Mouse (Mus musculus) small intestine, adult 2 months (tissue): ENCODE measurements at regions not wholly inside any gene's neighbourhood (a gene's known extent, or its start where the extent isn't known, plus 50 kb on each side); places are given as distances from the start of the nearest gene placed in this dataset.

ENCODE experiments used
- H3K27ac ChIP-seq: fragments of 200-500 bp; 2 replicates; pipeline ENCODE4 v1.5.1; 2012; ENCODE audit warnings: low read depth, low read length, control low read depth, inconsistent platforms; ENCODE audit not compliant: insufficient read depth
- H3K27me3 ChIP-seq: fragments of 200-500 bp; 2 replicates; pipeline ENCODE4 v1.6.1; 2012; ENCODE audit warnings: mild to moderate bottlenecking, moderate library complexity, low read length, inconsistent platforms; ENCODE audit not compliant: control insufficient read depth, insufficient read depth
- H3K36me3 ChIP-seq: fragments of 200-500 bp; 2 replicates; pipeline ENCODE4 v1.6.1; 2012; ENCODE audit warnings: mild to moderate bottlenecking, low read length, control low read depth, inconsistent platforms; ENCODE audit not compliant: control insufficient read depth, insufficient read depth
- H3K4me1 ChIP-seq: fragments of 200-500 bp; 2 replicates; pipeline ENCODE4 v1.6.1; 2012; ENCODE audit warnings: low read length, inconsistent platforms, mixed read lengths; ENCODE audit not compliant: control insufficient read depth, insufficient read depth, insufficient read length
- H3K4me3 ChIP-seq: fragments of 200-500 bp; 2 replicates; pipeline ENCODE4 v1.5.1; 2012; ENCODE audit warnings: low read depth, mild to moderate bottlenecking, control low read depth, inconsistent platforms, low read length, moderate library complexity
- CTCF ChIP-seq: fragments of 200-500 bp; IDR thresholded peaks from 2 replicates; pipeline ENCODE4 v1.5.1; 2012; ENCODE audit warnings: low read depth, mild to moderate bottlenecking, control low read depth, inconsistent platforms, low read length, moderate library complexity, mixed read lengths; ENCODE audit not compliant: insufficient replicate concordance, insufficient read length; ENCODE audit errors: extremely low read depth
- POLR2A ChIP-seq: fragments of 200-500 bp; IDR thresholded peaks from 2 replicates; pipeline ENCODE4 v1.6.1; 2012; ENCODE audit warnings: low read depth, mild to moderate bottlenecking, control low read depth, inconsistent platforms, low read length, moderate library complexity
- WGBS: fragments of 180-500 bp; shearing (Covaris S2); methylation state at CpG from one replicate; pipeline ENCODE4 v1.1.7; 2018; 5-methylcytosine and 5-hydroxymethylcytosine counted together

DNA sequence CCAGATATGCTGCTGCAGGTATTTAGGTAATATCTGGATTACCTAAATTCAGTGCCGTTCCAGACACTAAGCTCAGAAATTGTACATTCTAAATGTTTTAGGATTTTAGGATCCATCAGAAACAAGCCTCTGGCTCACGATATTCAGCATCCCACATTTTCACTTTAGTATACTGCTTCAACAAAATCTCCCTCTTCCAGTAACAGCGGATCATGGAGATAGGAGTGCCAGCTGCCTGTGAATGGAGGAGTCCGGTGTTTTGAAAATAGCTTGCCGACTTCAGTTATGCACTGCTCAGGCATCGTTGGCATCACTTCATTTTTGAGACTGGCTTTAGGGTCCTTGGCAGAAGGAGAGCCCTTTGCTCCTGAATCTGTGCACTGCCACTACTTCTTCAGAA lies 2199.5 kb downstream of the 9330182O14Rik start:
- no peak overlapping the region for H3K4me3 ChIP-seq
- TF ChIP-seq CTCF: no peak
- TF ChIP-seq POLR2A: no peak
- no peak overlapping the region for H3K27ac ChIP-seq
- 86% methylated on average over 6 of the region's 6 CpGs for WGBS
- H3K36me3 ChIP-seq: no peaks in the 10 kb centered on the region
- no peaks in the 10 kb centered on the region for H3K27me3 ChIP-seq
- no peaks in the 10 kb centered on the region for H3K4me1 ChIP-seq

DNA sequence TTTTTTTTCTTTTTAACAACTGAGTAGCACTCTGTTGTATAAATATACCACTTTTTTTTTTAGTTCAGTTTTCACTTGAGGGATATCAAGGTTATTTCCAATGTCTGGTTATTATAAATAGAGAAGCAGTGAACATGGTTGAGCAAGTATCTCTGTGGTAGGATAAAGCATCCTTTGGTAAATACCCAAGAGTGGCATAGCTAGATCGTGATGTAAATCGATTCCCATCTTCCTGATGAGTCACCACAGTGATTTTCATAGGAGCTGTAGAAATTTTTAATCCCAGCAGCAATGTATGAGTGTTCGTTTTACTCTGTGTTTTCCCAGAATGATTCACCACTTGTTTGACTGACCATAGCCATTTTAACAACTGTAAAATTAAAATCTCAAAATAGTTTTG lies 2212.0 kb downstream of the 9330182O14Rik start:
- TF ChIP-seq POLR2A (no peak), CTCF (no peak)
- H3K27me3 ChIP-seq: no peaks in the 10 kb centered on the region
- 70% methylated on average over 3 of the region's 3 CpGs for WGBS
- H3K36me3 ChIP-seq: no peaks in the 10 kb centered on the region
- no peaks in the 10 kb centered on the region for H3K4me1 ChIP-seq
- H3K27ac ChIP-seq: no peak overlapping the region
- no peak overlapping the region for H3K4me3 ChIP-seq

DNA sequence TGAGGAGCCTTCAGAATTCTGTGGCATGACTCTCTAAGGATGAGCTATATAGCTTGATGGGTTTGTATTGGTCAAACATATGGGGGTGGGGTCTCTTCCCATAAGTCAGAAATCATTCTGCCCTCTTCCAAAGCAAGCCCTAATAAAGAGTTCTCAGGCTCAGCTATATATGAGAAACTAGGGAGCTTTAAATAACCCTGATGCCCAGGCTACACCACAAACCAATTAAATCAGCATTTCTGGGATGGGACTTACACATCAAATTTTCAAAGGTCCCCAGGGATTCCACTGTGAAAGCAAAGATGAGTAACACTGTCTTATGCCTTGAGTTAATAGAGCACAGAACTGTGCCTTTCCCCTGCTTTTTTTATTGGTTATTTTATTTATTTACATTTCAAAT lies 2227.7 kb downstream of the 9330182O14Rik start:
- no peaks in the 10 kb centered on the region for H3K4me1 ChIP-seq
- no peaks in the 10 kb centered on the region for H3K27me3 ChIP-seq
- H3K4me3 ChIP-seq: no peak overlapping the region
- H3K27ac ChIP-seq: no peak overlapping the region
- no peaks in the 10 kb centered on the region for H3K36me3 ChIP-seq
- TF ChIP-seq CTCF: no peak
- TF ChIP-seq POLR2A: no peak

DNA sequence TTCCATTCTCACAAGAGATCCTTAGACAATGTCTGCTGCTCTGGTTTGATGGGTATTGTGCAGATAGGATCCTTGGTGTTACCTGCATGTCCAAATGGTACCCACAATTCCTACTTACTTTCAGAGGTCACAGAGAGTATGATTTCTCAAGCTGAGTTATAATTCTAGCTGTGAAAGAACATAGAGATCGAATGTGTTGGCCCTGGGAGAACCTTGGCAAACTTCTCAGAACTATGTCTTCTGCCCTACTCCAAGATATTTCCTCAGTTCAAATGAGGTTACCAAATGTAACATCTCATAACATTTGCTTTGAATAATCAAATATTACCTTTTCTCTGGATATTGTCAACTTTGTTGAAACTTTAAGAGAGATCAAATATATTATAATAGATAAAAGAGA lies 2230.8 kb downstream of the 9330182O14Rik start:
- H3K36me3 ChIP-seq: no peaks in the 10 kb centered on the region
- 71% methylated on average over 1 of the region's 1 CpGs for WGBS

DNA sequence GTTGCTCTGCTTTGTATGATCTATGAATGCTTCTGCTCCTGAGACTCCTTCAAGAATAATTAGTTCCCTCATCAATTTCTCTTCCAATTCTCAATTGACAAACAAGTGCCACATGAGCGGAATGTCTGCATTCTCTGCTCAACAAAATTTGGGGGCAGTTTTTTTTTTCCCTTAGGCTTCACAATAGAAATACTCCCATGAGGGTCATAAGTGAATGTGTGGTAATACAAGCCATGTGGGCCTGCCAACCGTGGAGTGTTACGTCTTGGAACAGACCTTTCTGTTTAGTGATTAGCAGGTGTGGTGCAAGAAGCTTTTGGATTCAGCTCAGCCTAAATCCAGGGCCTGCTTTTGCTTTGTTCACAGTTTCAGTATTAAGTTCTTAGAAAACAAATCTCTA lies 2232.6 kb downstream of the 9330182O14Rik start:
- Histone ChIP-seq H3K4me3 (no peak overlapping the region), H3K27ac (no peak overlapping the region), H3K36me3 (no peaks in the 10 kb centered on the region), H3K4me1 (no peaks in the 10 kb centered on the region), H3K27me3 (no peaks in the 10 kb centered on the region)
- TF ChIP-seq CTCF: no peak
- TF ChIP-seq POLR2A: no peak
- 89% methylated on average over 3 of the region's 3 CpGs for WGBS

More for the DNA sequence above, 2230.8 kb downstream of the 9330182O14Rik start:
- TF ChIP-seq POLR2A (no peak), CTCF (no peak)
- Histone ChIP-seq H3K27me3 (no peaks in the 10 kb centered on the region), H3K4me3 (no peak overlapping the region), H3K4me1 (no peaks in the 10 kb centered on the region), H3K27ac (no peak overlapping the region)

DNA sequence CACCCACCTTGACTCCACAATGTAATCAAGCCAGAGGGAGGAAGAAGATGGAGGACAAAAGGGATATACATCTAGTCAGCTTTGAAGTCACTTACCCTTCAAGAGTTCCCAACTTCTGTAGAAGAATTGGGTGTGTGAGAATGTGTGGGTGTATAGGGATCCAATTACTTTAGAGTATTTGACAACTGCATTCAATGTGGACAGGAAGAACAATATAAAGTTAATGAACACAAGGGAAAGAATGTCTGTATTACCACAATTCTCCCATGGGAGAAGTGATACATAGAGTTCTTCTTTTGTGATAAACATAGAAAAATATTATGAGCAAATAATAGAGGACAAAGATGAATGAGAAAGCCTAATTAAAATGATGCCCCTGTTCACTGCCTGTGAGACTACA lies 2235.4 kb downstream of the 9330182O14Rik start:
- Histone ChIP-seq H3K4me3 (no peak overlapping the region), H3K36me3 (no peaks in the 10 kb centered on the region), H3K4me1 (no peaks in the 10 kb centered on the region), H3K27me3 (no peaks in the 10 kb centered on the region), H3K27ac (no peak overlapping the region)
- TF ChIP-seq POLR2A (no peak), CTCF (no peak)

DNA sequence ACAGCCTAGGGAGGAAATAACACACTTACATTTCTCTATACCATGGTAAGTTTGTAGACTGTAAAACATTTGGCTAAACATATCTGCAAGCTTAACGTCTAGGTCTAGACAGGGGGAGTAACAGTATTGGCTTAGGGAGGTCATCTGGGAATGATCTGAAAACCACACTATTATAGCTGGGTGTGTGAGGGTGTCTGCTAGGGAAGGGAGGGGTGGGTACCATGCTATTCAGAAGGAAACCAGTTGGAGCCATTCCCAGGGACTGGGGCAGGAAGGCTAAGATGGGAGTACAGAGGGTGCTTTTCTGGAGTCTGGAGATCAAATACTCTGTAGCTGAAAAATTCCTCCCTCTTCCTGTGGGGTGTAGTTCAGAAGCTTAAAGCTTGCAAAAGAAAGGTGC lies 2235.9 kb downstream of the 9330182O14Rik start:
- Histone ChIP-seq H3K27me3 (no peaks in the 10 kb centered on the region), H3K4me3 (no peak overlapping the region), H3K36me3 (no peaks in the 10 kb centered on the region), H3K27ac (no peak overlapping the region), H3K4me1 (no peaks in the 10 kb centered on the region)
- 70% methylated on average over 1 of the region's 1 CpGs for WGBS
- no peak for TF ChIP-seq CTCF
- no peak for TF ChIP-seq POLR2A

DNA sequence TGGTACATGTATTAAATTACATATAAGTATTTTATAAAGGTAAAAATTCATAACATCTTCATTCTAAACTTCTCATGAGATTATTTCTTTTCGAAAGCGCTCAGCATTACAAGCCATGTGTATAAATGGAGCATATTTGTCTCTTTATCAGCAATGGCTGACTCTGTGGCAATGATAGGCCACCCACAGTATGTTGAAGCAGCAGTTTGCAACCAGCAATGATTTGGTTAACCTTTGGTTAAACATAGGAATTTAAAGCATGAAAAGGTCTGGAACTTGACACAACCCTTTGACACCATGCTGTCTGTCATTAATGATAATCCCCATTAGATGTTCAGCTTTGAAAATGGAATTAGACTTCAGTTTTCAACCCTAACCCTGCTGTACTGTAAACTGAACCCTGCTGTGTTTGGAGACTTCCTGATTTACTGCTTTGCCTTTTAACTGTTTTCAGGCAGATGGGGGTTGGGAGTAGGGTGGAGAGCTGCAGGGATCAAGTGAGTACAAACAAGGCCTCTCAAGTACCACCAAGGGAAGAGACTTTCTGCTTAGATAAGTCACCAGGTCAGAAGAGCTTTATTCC lies 2238.6 kb downstream of the 9330182O14Rik start:
- no peaks in the 10 kb centered on the region for H3K4me1 ChIP-seq
- TF ChIP-seq POLR2A (no peak), CTCF (no peak)
- no peaks in the 10 kb centered on the region for H3K27me3 ChIP-seq
- no peak overlapping the region for H3K4me3 ChIP-seq
- H3K36me3 ChIP-seq: no peaks in the 10 kb centered on the region
- no peak overlapping the region for H3K27ac ChIP-seq
- WGBS: 89% methylated on average over 2 of the region's 2 CpGs
